Mouse (Mus musculus) intestine, embryonic 16.5 days (tissue): ENCODE results near the gene Arhgap15. TPM values are rescaled to one million over a fixed set of nuclear protein-coding genes. Genes with fewer than 3 reads are reported as not detected.

Experiments
- ATAC-seq: fragments of 200-750 bp; cut with Nextera tagmentation; 2 replicates; pipeline ENCODE4 v1.8.0; 2017; ENCODE audit warnings: moderate TSS enrichment, moderate library complexity
- H3K27ac ChIP-seq: fragments of 300-500 bp; sonication (generic); 2 replicates; pipeline ENCODE4 v1.5.1; 2014; ENCODE audit warnings: mild to moderate bottlenecking, low read length
- H3K27me3 ChIP-seq: fragments of 300-500 bp; sonication (generic); replicated peaks from 2 replicates; pipeline ENCODE4 v1.6.1; 2014; ENCODE audit warnings: low read length, control low read depth, mixed read lengths; ENCODE audit not compliant: control insufficient read depth, insufficient read depth
- H3K36me3 ChIP-seq: fragments of 300-500 bp; sonication (generic); 2 replicates; pipeline ENCODE4 v1.6.1; 2014; ENCODE audit warnings: low read length, control low read depth; ENCODE audit not compliant: control insufficient read depth, insufficient read depth
- H3K4me1 ChIP-seq: fragments of 300-500 bp; sonication (generic); 2 replicates; pipeline ENCODE4 v1.6.1; 2014; ENCODE audit warnings: low read length, control low read depth, mixed read lengths; ENCODE audit not compliant: control insufficient read depth, insufficient read depth
- H3K4me2 ChIP-seq: fragments of 300-500 bp; sonication (generic); 2 replicates; pipeline ENCODE4 v1.6.1; 2014; ENCODE audit warnings: low read depth, low read length, control low read depth
- H3K4me3 ChIP-seq: fragments of 300-500 bp; sonication (generic); 2 replicates; pipeline ENCODE4 v1.5.1; 2014; ENCODE audit warnings: mild to moderate bottlenecking, low read length
- H3K9ac ChIP-seq: fragments of 300-500 bp; sonication (generic); 2 replicates; pipeline ENCODE4 v1.6.1; 2014; ENCODE audit warnings: low read depth, low read length
- H3K9me3 ChIP-seq: fragments of 300-500 bp; sonication (generic); 2 replicates; pipeline ENCODE4 v1.6.1; 2016; ENCODE audit warnings: low read length, control low read depth; ENCODE audit not compliant: control insufficient read depth
- WGBS: fragments of 180-500 bp; shearing (Covaris S2); extraction: QIAGEN DNeasy Blood & Tissue Kit; methylation state at CpG from one replicate; pipeline ENCODE4 v1.1.7; 2014; 5-methylcytosine and 5-hydroxymethylcytosine counted together
- polyA plus RNA-seq: library from polyadenylated mRNA; unstranded; fragments of >200 nt; fragmentation: Nextera tagmentation; extraction: Ambion mirVana; gene quantifications from 2 replicates; pipeline ENCODE4 v1.2.1, GENCODE M21; 2015

Arhgap15 gene
- polyA plus RNA-seq, 1 experiment from 2014 or later = 1.2 TPM

DNA sequence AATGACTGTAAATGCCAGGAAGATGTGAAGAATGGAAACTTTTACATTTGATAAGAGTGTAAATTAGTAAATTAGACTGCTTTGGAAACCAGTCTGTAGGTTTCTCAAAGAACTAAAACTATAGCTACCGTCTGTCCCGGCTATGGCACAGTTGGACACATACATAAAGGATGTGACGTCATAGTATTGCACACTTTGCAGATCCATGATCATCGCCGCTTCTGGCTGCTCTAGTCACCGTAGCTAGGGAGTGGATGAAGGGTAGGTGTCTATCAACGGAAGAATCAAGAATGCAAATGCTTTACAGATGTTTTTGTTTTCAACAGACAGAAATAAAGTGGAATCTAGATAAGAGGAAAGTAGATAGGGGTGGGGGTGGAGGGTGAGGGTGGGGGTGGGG lies 11.1 kb upstream of the Arhgap15 start:
- Histone ChIP-seq H3K27me3 (no peaks in the 10 kb centered on the region), H3K9ac (no peak overlapping the region), H3K4me1 (no peaks in the 10 kb centered on the region), H3K27ac (no peak overlapping the region), H3K9me3 (no peaks in the 10 kb centered on the region), H3K4me3 (no peak overlapping the region), H3K4me2 (no peak overlapping the region), H3K36me3 (no peaks in the 10 kb centered on the region)
- WGBS = 85% methylated on average over 7 of the region's 7 CpGs
- ATAC-seq = no peak

DNA sequence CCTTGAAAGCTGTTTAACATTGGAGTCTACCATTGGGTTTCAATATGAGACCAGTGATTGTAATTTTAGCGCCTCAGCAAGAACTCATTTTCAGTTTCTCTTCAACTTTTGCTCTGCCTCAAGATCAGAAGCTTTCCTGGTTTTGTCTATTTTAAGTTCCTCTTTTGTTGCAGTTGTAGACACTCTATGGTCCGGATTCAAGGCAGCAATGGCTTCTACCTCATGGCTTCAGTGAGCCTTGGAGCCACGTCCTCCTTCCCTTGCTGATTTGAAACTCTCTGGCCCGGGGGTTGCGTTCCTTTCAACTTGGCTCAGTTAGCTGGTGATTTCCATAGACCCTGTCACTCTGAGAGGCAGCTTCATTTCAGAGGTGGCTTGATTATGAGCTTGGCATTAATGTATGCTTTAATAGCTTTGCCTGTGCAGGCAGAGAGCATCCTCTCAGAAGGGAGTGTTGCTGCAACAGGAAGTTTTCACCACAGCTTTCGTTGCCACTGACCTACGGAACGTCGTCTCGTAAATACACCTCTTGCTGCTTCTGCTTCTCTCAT lies 10.0 kb upstream of the Arhgap15 start:
- ATAC-seq = no peak
- H3K4me1 ChIP-seq = no peaks in the 10 kb centered on the region
- no peak overlapping the region for H3K4me3 ChIP-seq
- no peak overlapping the region for H3K4me2 ChIP-seq
- H3K27me3 ChIP-seq = no peaks in the 10 kb centered on the region
- 83% methylated on average over 10 of the region's 10 CpGs for WGBS
- no peaks in the 10 kb centered on the region for H3K9me3 ChIP-seq
- no peak overlapping the region for H3K9ac ChIP-seq
- no peaks in the 10 kb centered on the region for H3K36me3 ChIP-seq
- no peak overlapping the region for H3K27ac ChIP-seq

DNA sequence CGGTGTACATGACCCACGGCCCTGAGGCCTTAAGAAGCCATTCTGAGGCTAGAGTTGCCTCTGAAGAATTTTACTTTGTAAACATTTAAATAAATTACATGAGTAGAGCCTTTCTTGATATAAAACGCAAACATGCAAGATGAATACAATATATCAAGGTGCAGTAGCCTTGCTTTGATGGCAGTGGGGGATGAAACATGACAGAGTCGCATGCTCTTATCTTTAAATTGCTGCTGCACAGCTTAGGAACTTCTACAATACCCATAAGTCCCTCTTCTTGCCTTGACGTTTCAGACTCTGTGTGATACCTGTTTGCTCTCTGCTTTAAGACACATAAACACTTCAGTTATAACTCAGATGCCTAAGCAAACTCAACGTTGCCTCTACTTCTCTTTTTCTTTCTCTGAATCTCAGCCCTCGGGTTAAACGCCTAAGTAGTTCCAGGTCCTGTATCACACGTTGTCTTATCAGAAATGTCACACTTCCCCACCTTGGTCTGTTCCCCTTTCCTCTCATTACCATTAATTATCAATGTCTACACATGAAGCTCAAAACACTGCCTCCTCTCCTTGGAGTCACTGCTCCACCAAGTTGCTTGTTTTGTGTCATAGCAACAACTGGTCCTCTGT lies 9.3 kb upstream of the Arhgap15 start:
- ATAC-seq = no peak
- H3K4me1 ChIP-seq = no peaks in the 10 kb centered on the region

GRCm38 (mm10) chr2:43749321-43749720 lies 697 bp downstream of the Arhgap15 start:
- H3K4me1 ChIP-seq = no peaks in the 10 kb centered on the region
- no peaks in the 10 kb centered on the region for H3K36me3 ChIP-seq
- H3K9ac ChIP-seq = no peak overlapping the region
- 64% methylated on average over 3 of the region's 3 CpGs for WGBS
- no peak overlapping the region for H3K4me3 ChIP-seq
- no peak for ATAC-seq
- H3K27me3 ChIP-seq = no peaks in the 10 kb centered on the region
- no peaks in the 10 kb centered on the region for H3K9me3 ChIP-seq
- H3K27ac ChIP-seq = no peak overlapping the region
- H3K4me2 ChIP-seq = no peak overlapping the region

More for the DNA sequence above, 9.3 kb upstream of the Arhgap15 start:
- WGBS = 71% methylated on average over 9 of the region's 9 CpGs
- H3K9me3 ChIP-seq = no peaks in the 10 kb centered on the region
- H3K36me3 ChIP-seq = no peaks in the 10 kb centered on the region
- H3K4me2 ChIP-seq = no peak overlapping the region
- H3K4me3 ChIP-seq = no peak overlapping the region
- H3K9ac ChIP-seq = no peak overlapping the region
- no peaks in the 10 kb centered on the region for H3K27me3 ChIP-seq
- H3K27ac ChIP-seq = no peak overlapping the region

GRCm38 (mm10) chr2:43755899-43756298 lies 7.3 kb downstream of the Arhgap15 start:
- 92% methylated on average over 3 of the region's 3 CpGs for WGBS
- Histone ChIP-seq H3K27ac (no peak overlapping the region), H3K9me3 (no peaks in the 10 kb centered on the region), H3K9ac (no peak overlapping the region), H3K4me3 (no peak overlapping the region), H3K36me3 (no peaks in the 10 kb centered on the region), H3K4me1 (no peaks in the 10 kb centered on the region), H3K4me2 (no peak overlapping the region), H3K27me3 (no peaks in the 10 kb centered on the region)
- ATAC-seq = no peak

- no peak overlapping the region for H3K27ac ChIP-seq
- no peak for ATAC-seq
- no peak overlapping the region for H3K9ac ChIP-seq
- H3K4me2 ChIP-seq = no peak overlapping the region
- H3K4me1 ChIP-seq = no peaks in the 10 kb centered on the region
- H3K27me3 ChIP-seq = no peaks in the 10 kb centered on the region
- no peak overlapping the region for H3K4me3 ChIP-seq
- H3K9me3 ChIP-seq = no peaks in the 10 kb centered on the region
- WGBS = 66% methylated on average over 2 of the region's 2 CpGs
- H3K36me3 ChIP-seq = no peaks in the 10 kb centered on the region
Measured at GRCm38 (mm10) chr2:43756626-43757025, 8.0 kb downstream of the Arhgap15 start.

DNA sequence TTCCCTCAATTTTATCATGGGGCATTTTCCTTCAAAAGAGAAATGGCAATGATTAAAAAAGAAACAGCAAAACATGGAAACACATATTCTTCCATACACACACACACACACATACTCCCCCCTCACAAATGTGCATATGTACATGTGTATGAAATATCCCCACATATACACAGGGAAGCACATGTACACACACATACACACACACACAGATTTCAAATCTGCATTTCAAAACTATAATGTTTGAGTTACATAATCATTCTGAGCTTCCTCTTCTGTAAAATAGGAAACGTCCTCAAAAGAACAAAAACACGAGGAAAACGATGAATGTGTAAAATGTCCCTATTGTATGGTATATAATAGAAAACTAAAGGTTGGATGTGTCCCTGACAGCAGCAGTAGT lies 13.1 kb downstream of the Arhgap15 start:
- ATAC-seq = no peak
- H3K9me3 ChIP-seq = no peaks in the 10 kb centered on the region
- H3K4me2 ChIP-seq = no peak overlapping the region
- no peak overlapping the region for H3K9ac ChIP-seq
- 86% methylated on average over 3 of the region's 3 CpGs for WGBS
- no peaks in the 10 kb centered on the region for H3K27me3 ChIP-seq
- H3K4me1 ChIP-seq = no peaks in the 10 kb centered on the region
- no peak overlapping the region for H3K4me3 ChIP-seq
- H3K27ac ChIP-seq = no peak overlapping the region
- no peaks in the 10 kb centered on the region for H3K36me3 ChIP-seq

DNA sequence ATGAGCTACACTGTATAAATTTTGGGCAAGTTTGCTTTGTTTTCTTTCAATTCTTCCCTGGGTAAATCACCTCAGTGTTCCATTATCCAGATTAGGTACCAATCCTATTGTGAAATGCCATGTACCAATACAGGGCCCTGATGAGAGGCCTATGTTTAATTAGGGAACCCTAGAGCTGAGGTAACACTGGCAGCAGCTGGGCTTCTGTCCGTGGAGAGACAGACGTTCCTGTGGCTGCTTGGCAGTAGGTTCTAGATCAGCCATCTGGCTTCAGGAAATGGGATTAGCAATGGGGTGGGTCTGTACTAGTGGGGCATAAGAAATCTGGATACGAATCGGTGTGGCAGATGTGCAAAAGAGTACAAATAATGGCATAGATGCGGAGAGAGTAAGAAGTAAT lies 14.7 kb downstream of the Arhgap15 start:
- Histone ChIP-seq H3K9me3 (no peaks in the 10 kb centered on the region), H3K4me3 (no peak overlapping the region), H3K27me3 (no peaks in the 10 kb centered on the region), H3K4me2 (no peak overlapping the region), H3K4me1 (no peaks in the 10 kb centered on the region), H3K27ac (no peak overlapping the region), H3K36me3 (no peaks in the 10 kb centered on the region), H3K9ac (no peak overlapping the region)
- ATAC-seq = no peak
- WGBS = 73% methylated on average over 5 of the region's 5 CpGs

- ATAC-seq = no peak
- Histone ChIP-seq H3K9ac (no peak overlapping the region), H3K27me3 (no peaks in the 10 kb centered on the region), H3K4me3 (no peak overlapping the region), H3K4me1 (no peaks in the 10 kb centered on the region), H3K4me2 (no peak overlapping the region), H3K36me3 (no peaks in the 10 kb centered on the region), H3K9me3 (no peaks in the 10 kb centered on the region), H3K27ac (no peak overlapping the region)
- 69% methylated on average over 1 of the region's 1 CpGs for WGBS
Measured at GRCm38 (mm10) chr2:43764456-43764855, 15.8 kb downstream of the Arhgap15 start.

GRCm38 (mm10) chr2:43766200-43766599 lies 17.6 kb downstream of the Arhgap15 start:
- WGBS = 85% methylated on average over 3 of the region's 3 CpGs
- ATAC-seq = no peak

More at GRCm38 (mm10) chr2:43766200-43766599, 17.6 kb downstream of the Arhgap15 start:
- no peak overlapping the region for H3K9ac ChIP-seq
- no peak overlapping the region for H3K27ac ChIP-seq
- H3K4me2 ChIP-seq = no peak overlapping the region
- no peaks in the 10 kb centered on the region for H3K27me3 ChIP-seq
- H3K9me3 ChIP-seq = no peaks in the 10 kb centered on the region
- no peaks in the 10 kb centered on the region for H3K4me1 ChIP-seq
- H3K4me3 ChIP-seq = no peak overlapping the region
- no peaks in the 10 kb centered on the region for H3K36me3 ChIP-seq
